Mouse (Mus musculus) adrenal gland, postnatal 10 days (tissue): ENCODE measurements at regions not wholly inside any gene's neighbourhood (a gene's known extent, or its start where the extent isn't known, plus 50 kb on each side); places are given as distances from the start of the nearest gene placed in this dataset.
"Not testable (repeated sequence)": the region's sequence is repeated elsewhere in the genome, so short reads cannot be mapped to it uniquely, and the experiment has no call there.

Experiments used
- DNase-seq: peaks from one replicate; pipeline ENCODE4 v3.0.0; 2021; ENCODE audit warnings: mixed read lengths

GRCm38 (mm10) chr14:53090921-53091320 is 595.4 kb upstream of the Olfr1507 start:
- DNase-seq = not testable (repeated sequence)

- not testable (repeated sequence) for DNase-seq
These were observed 586.3 kb upstream of the Olfr1507 start for GRCm38 (mm10) chr14:53081853-53082252.

GRCm38 (mm10) chr14:53081024-53081711 is 585.6 kb upstream of the Olfr1507 start:
- not testable (repeated sequence) for DNase-seq

- not testable (repeated sequence) for DNase-seq
These were observed 585.0 kb upstream of the Olfr1507 start for GRCm38 (mm10) chr14:53080556-53080955.

GRCm38 (mm10) chr14:53075937-53076336 is 580.4 kb upstream of the Olfr1507 start:
- not testable (repeated sequence) for DNase-seq

GRCm38 (mm10) chr14:53073126-53073525 is 577.6 kb upstream of the Olfr1507 start:
- DNase-seq = not testable (repeated sequence)

- DNase-seq = not testable (repeated sequence)
These were observed 577.0 kb upstream of the Olfr1507 start for GRCm38 (mm10) chr14:53072502-53072901.

- DNase-seq = not testable (repeated sequence)
These were observed 558.9 kb upstream of the Olfr1507 start for GRCm38 (mm10) chr14:53054439-53054838.

GRCm38 (mm10) chr14:53053465-53054123 is 558.0 kb upstream of the Olfr1507 start:
- not testable (repeated sequence) for DNase-seq

- DNase-seq = not testable (repeated sequence)
These were observed 552.1 kb upstream of the Olfr1507 start for GRCm38 (mm10) chr14:53047683-53048082.

- DNase-seq = not testable (repeated sequence)
These were observed 551.4 kb upstream of the Olfr1507 start for GRCm38 (mm10) chr14:53046975-53047374.

- peak; percentile 3 for DNase-seq
These were observed 549.8 kb upstream of the Olfr1507 start for GRCm38 (mm10) chr14:53045331-53045730.

- not testable (repeated sequence) for DNase-seq
These were observed 548.6 kb upstream of the Olfr1507 start for GRCm38 (mm10) chr14:53044101-53044500.

- DNase-seq = not testable (repeated sequence)
These were observed 546.5 kb upstream of the Olfr1507 start for GRCm38 (mm10) chr14:53042016-53042415.

- not testable (repeated sequence) for DNase-seq
These were observed 543.9 kb upstream of the Olfr1507 start for GRCm38 (mm10) chr14:53039475-53039874.

GRCm38 (mm10) chr14:53034940-53035339 is 539.4 kb upstream of the Olfr1507 start:
- not testable (repeated sequence) for DNase-seq

- DNase-seq = not testable (repeated sequence)
These were observed 537.7 kb upstream of the Olfr1507 start for GRCm38 (mm10) chr14:53033221-53033620.

- DNase-seq = not testable (repeated sequence)
These were observed 536.9 kb upstream of the Olfr1507 start for GRCm38 (mm10) chr14:53032498-53032897.

GRCm38 (mm10) chr14:53030227-53030626 is 534.7 kb upstream of the Olfr1507 start:
- DNase-seq = not testable (repeated sequence)

- DNase-seq = not testable (repeated sequence)
These were observed 531.4 kb upstream of the Olfr1507 start for GRCm38 (mm10) chr14:53026958-53027357.

- not testable (repeated sequence) for DNase-seq
These were observed 524.6 kb upstream of the Olfr1507 start for GRCm38 (mm10) chr14:53020152-53020551.

GRCm38 (mm10) chr14:53007741-53008140 is 512.2 kb upstream of the Olfr1507 start:
- not testable (repeated sequence) for DNase-seq

- DNase-seq = not testable (repeated sequence)
These were observed 511.8 kb upstream of the Olfr1507 start for GRCm38 (mm10) chr14:53007323-53007722.
